Mouse (Mus musculus): ENCODE measurements around the gene Scarf2. TPM values are rescaled to one million over a fixed set of nuclear protein-coding genes. Genes with fewer than 3 reads are reported as not detected.

Gene Scarf2
- total and polyA plus RNA-seq, 3 experiments: 0.62 to 1.2 TPM; not detected in 1

DNA sequence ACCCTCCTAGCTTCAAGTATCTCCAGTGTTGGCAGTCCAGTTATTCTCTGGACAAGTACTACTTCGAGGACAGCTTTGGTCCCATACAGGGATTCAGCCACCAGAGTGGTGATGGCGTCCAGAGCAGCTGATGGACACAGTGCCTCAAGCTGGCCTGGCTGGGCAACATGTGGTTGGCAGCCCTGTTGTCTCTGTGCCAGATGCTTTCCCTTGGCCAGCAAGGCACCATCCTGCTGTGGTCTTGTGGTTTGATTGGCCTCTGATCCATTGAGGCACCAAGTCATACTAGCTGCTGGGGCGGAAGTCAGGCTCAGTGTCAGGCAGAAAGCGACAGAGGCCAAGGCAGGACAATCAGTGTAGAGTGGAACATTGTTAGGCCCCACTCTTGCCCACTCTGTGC, 12.0 kb downstream of the Scarf2 start:
- TF ChIP-seq ZKSCAN1 (IDR thresholded peaks at IDR 0.05; ENCODE audit: low read depth, low read length): no peak
- TF ChIP-seq RCOR1 (IDR thresholded peaks at IDR 0.05; ENCODE audit: low read depth, low read length): no peak
- TF ChIP-seq JUND (IDR thresholded peaks at IDR 0.05; ENCODE audit: low read depth, low read length): no peak
- no peak for TF ChIP-seq MEF2A (IDR thresholded peaks at IDR 0.05; ENCODE audit: extremely low read depth, insufficient replicate concordance, low read depth, low read length, poor library complexity, severe bottlenecking)
- no peak for TF ChIP-seq MXI1 (IDR thresholded peaks at IDR 0.05; ENCODE audit: low read depth, low read length)
- no peak for TF ChIP-seq MAZ (IDR thresholded peaks at IDR 0.05; ENCODE audit: low read depth, low read length)
- TF ChIP-seq MYC (IDR thresholded peaks at IDR 0.05; ENCODE audit: low read depth, low read length): no peak
- no peak for TF ChIP-seq ELF1 (IDR thresholded peaks at IDR 0.05; ENCODE audit: low read depth, low read length)
- no peak for TF ChIP-seq NELFE (IDR thresholded peaks at IDR 0.05; ENCODE audit: low read depth, low read length)
- no peak for TF ChIP-seq UBTF (IDR thresholded peaks at IDR 0.05; ENCODE audit: borderline replicate concordance, insufficient read depth, low read depth, low read length)
- TF ChIP-seq TAL1 (IDR thresholded peaks at IDR 0.05; ENCODE audit: low read length): no peak
- TF ChIP-seq BHLHE40 (IDR thresholded peaks at IDR 0.05; ENCODE audit: borderline replicate concordance, low read depth, low read length): no peak
- TF ChIP-seq CHD2 (IDR thresholded peaks at IDR 0.05; ENCODE audit: low read length): no peak
- TF ChIP-seq POLR2AphosphoS5 (IDR thresholded peaks at IDR 0.05; ENCODE audit: borderline replicate concordance, low read depth, low read length): no peak
- TF ChIP-seq SIN3A (IDR thresholded peaks at IDR 0.05; ENCODE audit: low read length): no peak
- TF ChIP-seq TBP (IDR thresholded peaks at IDR 0.05; ENCODE audit: low read depth, low read length): no peak
- no peak for TF ChIP-seq MAFK (IDR thresholded peaks at IDR 0.05; ENCODE audit: borderline replicate concordance, low read depth, low read length)
- TF ChIP-seq ZMIZ1 (IDR thresholded peaks at IDR 0.05; ENCODE audit: low read depth, low read length): no peak
- peaks cover 5% of the 10 kb centered on the region; the same call in 1 of the 2 replicates for H3K79me2 ChIP-seq (ENCODE audit: control insufficient read depth, insufficient read depth, low read length, poor library complexity)
- H3K4me1 ChIP-seq (ENCODE audit: control insufficient read depth in 1 of 2, insufficient read depth in 2 of 2, low read length in 2 of 2): peaks cover 2 to 31% of the 10 kb centered on the region in 2 experiments; a peak in 3 of 4 replicates
- no peak for DNase-seq (ENCODE audit: low read depth, low spot score)
- H3K36me3 ChIP-seq (ENCODE audit: control insufficient read depth in 1 of 2, insufficient read depth in 2 of 2, low read length in 2 of 2): peaks cover 0 to 5% of the 10 kb centered on the region in 2 experiments; a peak in 2 of 4 replicates
- H3K27ac ChIP-seq (ENCODE audit: control insufficient read depth, low read depth, low read length): no peak overlapping the region
- H3K9ac ChIP-seq (ENCODE audit: control insufficient read depth, low read depth, low read length, poor library complexity, severe bottlenecking): no peak overlapping the region
- H3K9me3 ChIP-seq (replicated peaks; ENCODE audit: insufficient read depth, low read length): no peaks in the 10 kb centered on the region
- H3K4me3 ChIP-seq (ENCODE audit: control insufficient read depth in 1 of 2, insufficient read depth in 1 of 2, low read depth in 2 of 2, low read length in 2 of 2): no peak overlapping the region
- no peaks in the 10 kb centered on the region for H3K27me3 ChIP-seq (ENCODE audit: control insufficient read depth in 1 of 2, insufficient read depth in 2 of 2, low read length in 2 of 2)

DNA sequence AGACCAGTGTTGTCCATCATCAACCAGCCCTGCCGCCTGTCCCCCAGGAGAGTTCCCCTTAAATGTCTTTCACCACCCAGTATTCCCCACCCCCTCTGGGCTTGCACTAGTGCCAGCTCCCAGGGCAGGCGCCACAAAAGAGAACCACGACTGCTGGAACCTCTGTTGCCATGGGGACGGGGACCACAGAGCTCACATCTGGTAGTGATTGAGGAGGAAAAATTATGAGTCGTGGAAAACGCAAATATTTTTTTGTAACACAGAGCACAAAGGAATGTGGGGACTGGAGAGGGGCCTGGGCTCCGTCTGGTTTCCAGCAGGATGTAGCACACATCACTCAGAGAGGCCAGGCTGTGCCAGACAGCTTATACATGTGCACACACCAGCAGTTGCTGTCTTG, 12.6 kb downstream of the Scarf2 start:
- Histone ChIP-seq H3K27me3 (ENCODE audit: control insufficient read depth in 1 of 2, insufficient read depth in 2 of 2, low read length in 2 of 2) (no peaks in the 10 kb centered on the region), H3K4me3 (ENCODE audit: control insufficient read depth in 1 of 2, insufficient read depth in 1 of 2, low read depth in 2 of 2, low read length in 2 of 2) (no peak overlapping the region), H3K4me1 (ENCODE audit: control insufficient read depth in 1 of 2, insufficient read depth in 2 of 2, low read length in 2 of 2) (peaks cover 2 to 29% of the 10 kb centered on the region in 2 experiments; a peak in 3 of 4 replicates), H3K79me2 (ENCODE audit: control insufficient read depth, insufficient read depth, low read length, poor library complexity) (peaks cover 5% of the 10 kb centered on the region; the same call in 1 of the 2 replicates), H3K27ac (ENCODE audit: control insufficient read depth, low read depth, low read length) (no peak overlapping the region), H3K9me3 (replicated peaks; ENCODE audit: insufficient read depth, low read length) (no peaks in the 10 kb centered on the region), H3K36me3 (ENCODE audit: control insufficient read depth in 1 of 2, insufficient read depth in 2 of 2, low read length in 2 of 2) (peaks cover 0 to 5% of the 10 kb centered on the region in 2 experiments; a peak in 2 of 4 replicates), H3K9ac (ENCODE audit: control insufficient read depth, low read depth, low read length, poor library complexity, severe bottlenecking) (no peak overlapping the region)
- no peak for DNase-seq (ENCODE audit: low read depth, low spot score)
- TF ChIP-seq TAL1 (IDR thresholded peaks at IDR 0.05; ENCODE audit: low read length) (no peak), ZKSCAN1 (IDR thresholded peaks at IDR 0.05; ENCODE audit: low read depth, low read length) (no peak), HCFC1 (IDR thresholded peaks at IDR 0.05; ENCODE audit: low read depth, low read length) (no peak), CHD1 (IDR thresholded peaks at IDR 0.05; ENCODE audit: low read depth, low read length) (no peak), POLR2AphosphoS2 (IDR thresholded peaks at IDR 0.05; ENCODE audit: low read length) (no peak), MAZ (IDR thresholded peaks at IDR 0.05; ENCODE audit: low read depth, low read length) (no peak), NELFE (IDR thresholded peaks at IDR 0.05; ENCODE audit: low read depth, low read length) (no peak), USF2 (IDR thresholded peaks at IDR 0.05; ENCODE audit: borderline replicate concordance in 1 of 2, insufficient read depth in 1 of 2, low read depth in 1 of 2, low read length in 2 of 2) (no peak), CHD2 (IDR thresholded peaks at IDR 0.05; ENCODE audit: low read length) (no peak), MYC (IDR thresholded peaks at IDR 0.05; ENCODE audit: low read depth, low read length) (no peak), ETS1 (IDR thresholded peaks at IDR 0.05; ENCODE audit: low read depth, low read length) (no peak)
